Mouse (Mus musculus): ENCODE measurements at regions not wholly inside any gene's neighbourhood (a gene's known extent, or its start where the extent isn't known, plus 50 kb on each side); places are given as distances from the start of the nearest gene placed in this dataset.
A peak's percentile ranks its signal among the peaks of the same experiment; 100 is the strongest.

- H3K27me3 ChIP-seq (ENCODE audit: control insufficient read depth, insufficient read depth, low read length) = no peaks in the 10 kb centered on the region
- H3K4me1 ChIP-seq (ENCODE audit: control insufficient read depth, insufficient read depth, low read length) = no peaks in the 10 kb centered on the region
- peak; percentile 69 for ATAC-seq (ENCODE audit: low read depth)
- no peaks in the 10 kb centered on the region for H3K9me3 ChIP-seq (ENCODE audit: control insufficient read depth, low read length)
- no peaks in the 10 kb centered on the region for H3K36me3 ChIP-seq (ENCODE audit: control insufficient read depth, insufficient read depth, low read length)
- no peak overlapping the region for H3K27ac ChIP-seq (ENCODE audit: low read depth, low read length)
- no peak overlapping the region for H3K4me3 ChIP-seq (ENCODE audit: low read depth, low read length)
- no peak overlapping the region for H3K9ac ChIP-seq (replicated peaks; ENCODE audit: low read depth, low read length)
- no peak overlapping the region for H3K4me2 ChIP-seq (ENCODE audit: low read depth, low read length)
- 47% methylated on average over 7 of the region's 7 CpGs for WGBS
Observed at GRCm38 (mm10) chr3:52784476-52784875, 232.6 kb downstream of the Cog6 start.

GRCm38 (mm10) chr3:52782576-52782975 is 234.5 kb downstream of the Cog6 start:
- Histone ChIP-seq H3K4me2 (ENCODE audit: low read depth, low read length) (no peak overlapping the region), H3K9me3 (ENCODE audit: control insufficient read depth, low read length) (no peaks in the 10 kb centered on the region), H3K4me1 (ENCODE audit: control insufficient read depth, insufficient read depth, low read length) (no peaks in the 10 kb centered on the region), H3K9ac (replicated peaks; ENCODE audit: low read depth, low read length) (no peak overlapping the region), H3K36me3 (ENCODE audit: control insufficient read depth, insufficient read depth, low read length) (no peaks in the 10 kb centered on the region), H3K27me3 (ENCODE audit: control insufficient read depth, insufficient read depth, low read length) (no peaks in the 10 kb centered on the region), H3K27ac (ENCODE audit: low read depth, low read length) (no peak overlapping the region), H3K4me3 (ENCODE audit: low read depth, low read length) (no peak overlapping the region)
- ATAC-seq (ENCODE audit: low read depth) = no peak
- 86% methylated on average over 5 of the region's 5 CpGs for WGBS

GRCm38 (mm10) chr3:52781521-52781920 is 235.5 kb downstream of the Cog6 start:
- Histone ChIP-seq H3K9ac (replicated peaks; ENCODE audit: low read depth, low read length) (no peak overlapping the region), H3K27ac (ENCODE audit: low read depth, low read length) (no peak overlapping the region), H3K36me3 (ENCODE audit: control insufficient read depth, insufficient read depth, low read length) (no peaks in the 10 kb centered on the region), H3K4me3 (ENCODE audit: low read depth, low read length) (no peak overlapping the region), H3K27me3 (ENCODE audit: control insufficient read depth, insufficient read depth, low read length) (no peaks in the 10 kb centered on the region), H3K4me2 (ENCODE audit: low read depth, low read length) (no peak overlapping the region), H3K9me3 (ENCODE audit: control insufficient read depth, low read length) (no peaks in the 10 kb centered on the region), H3K4me1 (ENCODE audit: control insufficient read depth, insufficient read depth, low read length) (no peaks in the 10 kb centered on the region)
- no peak for ATAC-seq (ENCODE audit: low read depth)
- 81% methylated on average over 3 of the region's 3 CpGs for WGBS

GRCm38 (mm10) chr3:52780356-52780755 is 236.7 kb downstream of the Cog6 start:
- 83% methylated on average over 8 of the region's 8 CpGs for WGBS
- Histone ChIP-seq H3K27me3 (ENCODE audit: control insufficient read depth, insufficient read depth, low read length) (no peaks in the 10 kb centered on the region), H3K9me3 (ENCODE audit: control insufficient read depth, low read length) (no peaks in the 10 kb centered on the region)

GRCm38 (mm10) chr3:52775875-52776274 is 241.2 kb downstream of the Cog6 start:
- H3K27ac ChIP-seq (ENCODE audit: low read depth, low read length) = no peak overlapping the region
- H3K36me3 ChIP-seq (ENCODE audit: control insufficient read depth, insufficient read depth, low read length) = no peaks in the 10 kb centered on the region
- H3K27me3 ChIP-seq (ENCODE audit: control insufficient read depth, insufficient read depth, low read length) = no peaks in the 10 kb centered on the region
- no peak for ATAC-seq (ENCODE audit: low read depth)
- H3K9ac ChIP-seq (replicated peaks; ENCODE audit: low read depth, low read length) = no peak overlapping the region
- 79% methylated on average over 4 of the region's 4 CpGs for WGBS
- no peak overlapping the region for H3K4me2 ChIP-seq (ENCODE audit: low read depth, low read length)
- H3K4me3 ChIP-seq (ENCODE audit: low read depth, low read length) = no peak overlapping the region
- no peaks in the 10 kb centered on the region for H3K9me3 ChIP-seq (ENCODE audit: control insufficient read depth, low read length)
- H3K4me1 ChIP-seq (ENCODE audit: control insufficient read depth, insufficient read depth, low read length) = no peaks in the 10 kb centered on the region

More at GRCm38 (mm10) chr3:52780356-52780755, 236.7 kb downstream of the Cog6 start:
- Histone ChIP-seq H3K4me2 (ENCODE audit: low read depth, low read length) (no peak overlapping the region), H3K4me3 (ENCODE audit: low read depth, low read length) (no peak overlapping the region), H3K9ac (replicated peaks; ENCODE audit: low read depth, low read length) (no peak overlapping the region), H3K27ac (ENCODE audit: low read depth, low read length) (no peak overlapping the region), H3K4me1 (ENCODE audit: control insufficient read depth, insufficient read depth, low read length) (no peaks in the 10 kb centered on the region), H3K36me3 (ENCODE audit: control insufficient read depth, insufficient read depth, low read length) (no peaks in the 10 kb centered on the region)
- no peak for ATAC-seq (ENCODE audit: low read depth)

- no peak overlapping the region for H3K4me3 ChIP-seq (ENCODE audit: low read depth, low read length)
- no peak for ATAC-seq (ENCODE audit: low read depth)
- H3K36me3 ChIP-seq (ENCODE audit: control insufficient read depth, insufficient read depth, low read length) = no peaks in the 10 kb centered on the region
- H3K27me3 ChIP-seq (ENCODE audit: control insufficient read depth, insufficient read depth, low read length) = no peaks in the 10 kb centered on the region
- H3K4me1 ChIP-seq (ENCODE audit: control insufficient read depth, insufficient read depth, low read length) = no peaks in the 10 kb centered on the region
- H3K4me2 ChIP-seq (ENCODE audit: low read depth, low read length) = no peak overlapping the region
- no peaks in the 10 kb centered on the region for H3K9me3 ChIP-seq (ENCODE audit: control insufficient read depth, low read length)
- no peak overlapping the region for H3K27ac ChIP-seq (ENCODE audit: low read depth, low read length)
- 59% methylated on average over 7 of the region's 7 CpGs for WGBS
- no peak overlapping the region for H3K9ac ChIP-seq (replicated peaks; ENCODE audit: low read depth, low read length)
Observed at GRCm38 (mm10) chr3:52775156-52775555, 241.9 kb downstream of the Cog6 start.

- ATAC-seq (ENCODE audit: low read depth) = no peak
- no peak overlapping the region for H3K4me2 ChIP-seq (ENCODE audit: low read depth, low read length)
- H3K9me3 ChIP-seq (ENCODE audit: control insufficient read depth, low read length) = no peaks in the 10 kb centered on the region
- no peak overlapping the region for H3K9ac ChIP-seq (replicated peaks; ENCODE audit: low read depth, low read length)
- H3K36me3 ChIP-seq (ENCODE audit: control insufficient read depth, insufficient read depth, low read length) = no peaks in the 10 kb centered on the region
- H3K27me3 ChIP-seq (ENCODE audit: control insufficient read depth, insufficient read depth, low read length) = no peaks in the 10 kb centered on the region
- no peaks in the 10 kb centered on the region for H3K4me1 ChIP-seq (ENCODE audit: control insufficient read depth, insufficient read depth, low read length)
- H3K27ac ChIP-seq (ENCODE audit: low read depth, low read length) = no peak overlapping the region
- WGBS = 81% methylated on average over 6 of the region's 6 CpGs
- no peak overlapping the region for H3K4me3 ChIP-seq (ENCODE audit: low read depth, low read length)
Observed at GRCm38 (mm10) chr3:52774734-52775133, 242.3 kb downstream of the Cog6 start.

- Histone ChIP-seq H3K9ac (replicated peaks; ENCODE audit: low read depth, low read length) (no peak overlapping the region), H3K4me2 (ENCODE audit: low read depth, low read length) (no peak overlapping the region), H3K4me3 (ENCODE audit: low read depth, low read length) (no peak overlapping the region), H3K27ac (ENCODE audit: low read depth, low read length) (no peak overlapping the region), H3K36me3 (ENCODE audit: control insufficient read depth, insufficient read depth, low read length) (no peaks in the 10 kb centered on the region), H3K9me3 (ENCODE audit: control insufficient read depth, low read length) (no peaks in the 10 kb centered on the region), H3K27me3 (ENCODE audit: control insufficient read depth, insufficient read depth, low read length) (no peaks in the 10 kb centered on the region), H3K4me1 (ENCODE audit: control insufficient read depth, insufficient read depth, low read length) (no peaks in the 10 kb centered on the region)
- ATAC-seq (ENCODE audit: low read depth) = no peak
- 83% methylated on average over 10 of the region's 10 CpGs for WGBS
Observed at GRCm38 (mm10) chr3:52767276-52767675, 249.8 kb downstream of the Cog6 start.

- no peaks in the 10 kb centered on the region for H3K27me3 ChIP-seq (ENCODE audit: control insufficient read depth, insufficient read depth, low read length)
- WGBS = 58% methylated on average over 5 of the region's 5 CpGs
- no peaks in the 10 kb centered on the region for H3K9me3 ChIP-seq (ENCODE audit: control insufficient read depth, low read length)
- no peak overlapping the region for H3K9ac ChIP-seq (replicated peaks; ENCODE audit: low read depth, low read length)
- no peak overlapping the region for H3K4me3 ChIP-seq (ENCODE audit: low read depth, low read length)
- H3K36me3 ChIP-seq (ENCODE audit: control insufficient read depth, insufficient read depth, low read length) = no peaks in the 10 kb centered on the region
- no peaks in the 10 kb centered on the region for H3K4me1 ChIP-seq (ENCODE audit: control insufficient read depth, insufficient read depth, low read length)
- H3K27ac ChIP-seq (ENCODE audit: low read depth, low read length) = no peak overlapping the region
- H3K4me2 ChIP-seq (ENCODE audit: low read depth, low read length) = no peak overlapping the region
- ATAC-seq (ENCODE audit: low read depth) = no peak
Observed at GRCm38 (mm10) chr3:52766841-52767240, 250.2 kb downstream of the Cog6 start.

- no peak overlapping the region for H3K27ac ChIP-seq (ENCODE audit: low read depth, low read length)
- no peak overlapping the region for H3K4me2 ChIP-seq (ENCODE audit: low read depth, low read length)
- no peak overlapping the region for H3K4me3 ChIP-seq (ENCODE audit: low read depth, low read length)
- no peaks in the 10 kb centered on the region for H3K9me3 ChIP-seq (ENCODE audit: control insufficient read depth, low read length)
- H3K36me3 ChIP-seq (ENCODE audit: control insufficient read depth, insufficient read depth, low read length) = no peaks in the 10 kb centered on the region
- no peak overlapping the region for H3K9ac ChIP-seq (replicated peaks; ENCODE audit: low read depth, low read length)
- no peaks in the 10 kb centered on the region for H3K27me3 ChIP-seq (ENCODE audit: control insufficient read depth, insufficient read depth, low read length)
- H3K4me1 ChIP-seq (ENCODE audit: control insufficient read depth, insufficient read depth, low read length) = no peaks in the 10 kb centered on the region
- ATAC-seq (ENCODE audit: low read depth) = no peak
- whole genome bisulfite sequencing = 75% methylated on average over 4 of the region's 4 CpGs
Observed at GRCm38 (mm10) chr3:52764166-52764565, 252.9 kb downstream of the Cog6 start.

Measured in neural tube, embryonic 14.5 days (tissue).